Mouse (Mus musculus): Measurements from ENCODE around the gene Prrc2a. TPM values are rescaled to one million over a fixed set of nuclear protein-coding genes. Genes with fewer than 3 reads are reported as not detected.

Gene Prrc2a
- total RNA-seq, 2 experiments from 2014 or later = 102 to 118 TPM

DNA sequence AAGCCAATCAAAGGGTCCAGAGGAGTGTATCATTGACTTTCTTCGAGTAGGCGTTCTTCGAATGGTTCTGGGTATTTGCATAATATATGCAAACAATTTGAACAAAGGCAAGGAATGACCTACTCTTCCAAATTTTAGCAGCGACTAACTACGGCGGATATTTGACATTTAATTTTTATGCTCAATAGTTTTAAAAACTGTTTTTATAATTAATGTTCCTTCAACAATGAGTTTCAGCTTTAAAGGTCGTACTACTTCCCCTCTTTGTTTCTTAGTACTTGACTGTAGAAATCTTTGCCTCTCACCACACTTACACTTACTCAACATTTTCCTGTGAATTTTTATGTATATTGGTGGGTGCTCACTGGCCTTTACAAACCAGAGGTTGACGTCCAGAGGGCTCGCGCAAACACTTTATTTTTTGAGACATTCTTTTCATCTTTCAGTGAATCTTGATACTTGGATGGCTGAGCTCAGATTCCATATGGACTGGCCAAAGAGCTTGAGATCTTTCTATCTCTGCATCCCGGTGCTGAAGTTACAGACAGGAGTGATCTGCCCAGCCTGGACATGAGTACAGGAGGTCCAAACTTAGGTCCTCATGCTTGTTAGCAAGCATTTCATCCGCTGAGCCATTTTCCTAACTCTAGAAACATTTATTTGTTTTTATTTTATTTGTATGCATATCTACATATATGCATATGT is 906 bp upstream of the Prrc2a start:
- intact Hi-C loops (cut with DNase I; ENCODE audit: low total_unique reads) = no loop called here
- DNase-seq = no peak

DNA sequence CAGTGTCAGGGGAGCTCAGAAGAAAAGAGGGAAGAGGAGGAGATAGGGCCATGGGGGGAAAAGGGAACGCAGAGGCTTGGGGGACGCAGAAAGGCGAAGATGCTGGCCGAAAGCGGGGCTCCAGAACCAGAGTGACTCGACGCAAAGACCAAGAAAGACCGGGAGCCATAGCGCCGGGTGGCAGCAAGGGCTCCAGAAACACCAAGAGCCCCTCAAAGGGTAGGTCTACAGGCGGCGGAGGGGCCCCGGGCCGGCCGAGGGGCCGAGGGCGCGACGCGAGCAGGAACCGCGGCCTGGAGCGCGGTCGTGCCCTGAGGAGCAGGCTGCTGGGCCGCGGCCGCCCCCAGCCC is 504 bp downstream of the Prrc2a start:
- intact Hi-C loops (cut with DNase I; ENCODE audit: low total_unique reads) = no loop called here
- DNase-seq = no peak

DNA sequence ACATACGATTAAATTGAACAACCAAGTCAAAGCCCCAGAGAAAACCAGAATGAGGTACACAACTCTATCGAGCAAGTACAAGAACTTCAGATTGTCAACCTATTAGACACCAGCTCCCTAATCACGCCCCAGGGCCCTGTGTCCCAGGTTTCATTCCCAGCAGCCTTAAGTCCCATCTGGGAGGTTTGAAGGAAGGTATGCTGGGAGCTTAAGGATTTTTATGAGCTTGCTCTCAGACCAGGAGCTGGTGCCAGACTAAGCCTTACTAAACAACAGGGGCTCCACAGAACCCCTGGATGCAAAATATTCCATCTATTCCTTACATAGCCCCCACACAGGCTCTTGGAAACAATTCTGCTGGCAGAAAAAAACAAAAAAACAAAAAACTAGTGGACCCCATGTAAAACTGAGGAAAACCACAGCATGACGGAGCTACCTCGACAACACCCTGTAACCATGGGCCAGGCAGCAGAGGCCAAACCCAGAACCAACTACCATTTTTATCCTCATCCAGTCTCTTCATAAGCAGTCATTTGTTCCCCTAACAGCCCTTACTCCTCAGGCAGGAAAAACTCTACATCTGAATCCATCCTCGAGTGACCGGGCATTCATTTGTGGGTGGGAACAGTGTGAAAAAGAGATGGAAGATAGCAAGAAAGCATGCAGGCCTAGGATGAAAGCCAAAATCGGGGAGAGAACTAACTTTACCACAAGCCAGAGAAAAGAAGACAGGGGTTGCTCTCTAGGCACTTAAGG is 1.2 kb downstream of the Prrc2a start:
- intact Hi-C loops (cut with DNase I; ENCODE audit: low total_unique reads) = no loop called here
- DNase-seq = no peak

DNA sequence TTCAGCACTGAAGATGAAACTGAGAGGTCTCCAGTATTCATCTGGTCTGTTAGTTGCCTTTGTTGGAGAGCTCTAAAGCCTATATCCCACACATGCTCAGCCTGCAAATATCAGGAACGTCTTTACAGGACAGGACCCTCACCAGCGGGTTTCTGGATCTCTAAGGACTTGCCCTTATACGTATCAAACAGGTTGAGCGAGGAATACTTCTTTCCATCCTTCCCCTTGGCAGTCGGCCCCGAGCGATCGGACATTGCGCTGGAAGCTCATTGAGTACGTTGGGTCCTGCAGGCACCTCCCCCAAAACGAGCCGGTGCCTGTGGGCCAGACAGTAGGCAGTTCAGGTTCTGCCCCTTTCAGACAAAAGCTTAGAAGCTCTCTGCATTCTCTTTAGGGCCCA is 2.0 kb downstream of the Prrc2a start:
- DNase-seq = no peak
- intact Hi-C loops (cut with DNase I; ENCODE audit: low total_unique reads) = no loop called here

DNA sequence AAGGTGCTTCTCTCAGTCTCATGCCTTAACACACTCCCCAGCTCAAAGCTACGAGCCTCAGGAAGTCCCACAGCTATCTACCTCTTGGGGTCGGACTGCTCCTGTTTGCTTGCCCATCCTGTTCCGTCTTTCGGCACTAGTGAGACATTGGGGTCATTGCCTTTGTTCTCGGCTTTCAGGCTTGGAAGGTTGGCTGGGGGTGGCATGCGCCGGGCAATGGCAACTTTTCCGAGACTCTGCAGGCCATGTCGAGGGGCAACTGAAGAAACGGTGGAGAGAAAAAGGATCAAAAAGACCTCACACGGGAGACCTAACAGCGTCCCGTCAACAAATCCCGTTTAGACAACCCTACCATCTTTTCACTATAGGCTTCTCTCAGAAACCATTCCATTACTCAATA is 2.6 kb downstream of the Prrc2a start:
- intact Hi-C loops (cut with DNase I; ENCODE audit: low total_unique reads) = no loop called here
- no peak for DNase-seq

DNA sequence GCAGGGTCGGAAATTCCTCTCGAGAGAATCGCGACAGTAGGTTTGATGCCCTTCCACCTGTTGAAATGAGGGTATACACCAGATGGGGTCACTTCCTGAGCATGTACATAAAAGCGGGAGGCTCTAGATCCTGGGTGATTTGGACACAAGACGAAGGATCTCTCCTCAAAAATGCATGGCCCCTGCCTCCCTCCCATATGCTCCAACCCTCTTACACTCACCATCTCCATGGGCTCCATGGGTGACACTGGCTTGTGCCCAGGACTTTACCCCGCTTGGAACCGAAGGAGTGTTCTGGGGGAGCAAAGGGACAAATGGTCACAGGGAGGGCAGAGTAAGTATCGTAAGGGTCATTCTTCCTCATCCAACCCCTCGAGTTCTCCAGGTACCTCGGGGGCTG is 3.3 kb downstream of the Prrc2a start:
- intact Hi-C loops (cut with DNase I; ENCODE audit: low total_unique reads) = no loop called here
- no peak for DNase-seq

DNA sequence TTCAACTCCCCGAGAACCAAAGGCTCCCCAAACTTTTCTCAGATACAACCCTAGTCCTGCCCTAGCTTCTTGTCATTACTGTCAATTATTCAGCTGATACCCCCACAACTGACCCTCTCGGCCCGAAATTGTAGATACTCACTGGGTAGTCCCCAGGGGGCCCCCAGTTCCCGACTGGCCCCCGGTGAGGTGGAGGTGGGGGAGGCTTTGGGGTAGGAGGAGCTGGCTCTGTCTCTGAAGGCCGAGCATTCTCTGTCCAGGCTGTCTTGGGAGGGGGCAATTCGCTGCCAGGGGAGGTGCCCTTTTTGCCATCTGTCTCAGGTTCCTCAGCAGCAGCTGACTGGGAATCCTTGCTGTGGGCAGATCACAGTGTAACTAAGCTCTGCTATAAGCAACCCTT is 5.1 kb downstream of the Prrc2a start:
- no peak for DNase-seq
- intact Hi-C loops (cut with DNase I; ENCODE audit: low total_unique reads) = no loop called here

DNA sequence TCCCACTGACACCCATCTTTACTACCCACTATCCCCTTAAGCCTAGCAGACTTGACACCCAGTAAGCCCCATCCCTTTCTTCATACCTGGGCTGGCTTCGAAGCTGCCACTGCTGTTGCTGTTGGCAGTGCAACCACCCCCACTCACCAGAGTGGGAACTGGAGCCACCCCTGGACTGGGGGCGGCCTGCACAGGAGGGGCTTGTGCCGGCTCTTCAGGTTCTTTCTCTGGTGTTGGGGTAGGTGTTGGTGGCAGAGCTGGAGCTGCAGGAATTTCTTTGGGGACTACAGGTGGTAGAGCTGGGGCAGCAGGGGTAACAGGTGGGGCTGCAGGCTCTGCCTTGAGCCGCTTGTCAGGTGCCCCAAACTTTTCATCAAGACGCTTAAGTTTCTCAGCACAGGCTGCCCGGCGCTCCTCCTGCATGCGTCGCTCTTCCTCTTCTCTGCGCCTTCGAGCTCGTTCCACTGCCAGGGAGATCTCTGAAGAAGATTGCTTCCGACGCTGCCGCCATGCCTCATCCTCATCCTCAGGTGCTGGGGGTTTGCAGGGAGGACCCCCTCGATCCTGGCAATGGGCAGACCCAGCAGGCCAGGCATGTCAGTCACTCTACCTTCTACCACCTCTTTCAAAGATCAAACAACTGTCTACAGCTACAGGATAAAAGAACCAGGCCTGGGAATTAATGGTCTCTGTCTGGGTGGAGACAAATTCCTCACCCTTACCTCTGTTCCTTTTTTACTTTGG is 5.7 kb downstream of the Prrc2a start:
- DNase-seq = no peak
- intact Hi-C loops (cut with DNase I; ENCODE audit: low total_unique reads) = no loop called here

DNA sequence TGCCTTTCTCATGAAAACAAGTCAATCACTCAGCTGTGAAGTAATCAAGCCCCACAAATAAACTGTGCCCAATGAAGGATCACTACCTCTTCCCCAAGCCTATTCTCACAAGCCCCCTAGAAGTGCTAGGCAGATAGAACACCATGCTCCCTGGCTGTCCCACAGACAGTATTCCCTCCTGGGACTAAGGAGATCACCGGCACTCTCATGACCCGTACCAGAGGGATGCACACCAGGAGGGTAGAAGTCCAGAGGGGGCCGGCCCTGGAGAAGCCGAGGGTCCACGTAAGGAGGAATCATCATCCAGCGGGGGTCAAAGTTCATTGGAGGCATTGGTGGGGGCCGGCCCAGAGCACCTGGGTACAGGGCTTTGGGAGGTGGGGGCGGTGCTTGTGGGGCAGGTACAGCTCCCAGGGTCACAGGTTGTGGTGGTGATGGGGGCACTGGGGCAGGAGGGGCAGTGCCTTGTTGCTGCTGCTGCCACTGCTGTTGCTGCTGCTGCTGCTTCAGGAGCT is 7.0 kb downstream of the Prrc2a start:
- DNase-seq = no peak
- intact Hi-C loops (cut with DNase I; ENCODE audit: low total_unique reads) = no loop called here

DNA sequence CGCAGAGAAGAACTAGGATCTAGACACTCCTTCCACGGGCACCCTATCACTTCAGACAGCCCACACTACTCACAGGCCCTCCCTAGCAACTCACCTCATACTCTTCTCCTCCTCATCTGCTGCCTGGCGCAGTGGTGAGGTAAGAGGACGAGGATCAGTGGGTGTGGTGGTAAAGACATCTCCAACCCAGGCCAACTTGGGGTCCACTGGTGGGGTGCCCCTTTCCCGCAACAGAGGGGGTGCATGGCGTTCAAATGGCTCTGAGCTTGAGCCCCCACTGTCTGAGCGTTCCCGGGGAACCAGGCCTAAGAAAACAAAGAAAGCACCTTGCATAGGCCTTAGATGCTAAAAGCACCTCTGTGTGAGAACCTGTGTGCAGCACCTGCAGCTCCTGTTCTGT is 7.4 kb downstream of the Prrc2a start:
- no peak for DNase-seq
- intact Hi-C loops (cut with DNase I; ENCODE audit: low total_unique reads) = no loop called here

DNA sequence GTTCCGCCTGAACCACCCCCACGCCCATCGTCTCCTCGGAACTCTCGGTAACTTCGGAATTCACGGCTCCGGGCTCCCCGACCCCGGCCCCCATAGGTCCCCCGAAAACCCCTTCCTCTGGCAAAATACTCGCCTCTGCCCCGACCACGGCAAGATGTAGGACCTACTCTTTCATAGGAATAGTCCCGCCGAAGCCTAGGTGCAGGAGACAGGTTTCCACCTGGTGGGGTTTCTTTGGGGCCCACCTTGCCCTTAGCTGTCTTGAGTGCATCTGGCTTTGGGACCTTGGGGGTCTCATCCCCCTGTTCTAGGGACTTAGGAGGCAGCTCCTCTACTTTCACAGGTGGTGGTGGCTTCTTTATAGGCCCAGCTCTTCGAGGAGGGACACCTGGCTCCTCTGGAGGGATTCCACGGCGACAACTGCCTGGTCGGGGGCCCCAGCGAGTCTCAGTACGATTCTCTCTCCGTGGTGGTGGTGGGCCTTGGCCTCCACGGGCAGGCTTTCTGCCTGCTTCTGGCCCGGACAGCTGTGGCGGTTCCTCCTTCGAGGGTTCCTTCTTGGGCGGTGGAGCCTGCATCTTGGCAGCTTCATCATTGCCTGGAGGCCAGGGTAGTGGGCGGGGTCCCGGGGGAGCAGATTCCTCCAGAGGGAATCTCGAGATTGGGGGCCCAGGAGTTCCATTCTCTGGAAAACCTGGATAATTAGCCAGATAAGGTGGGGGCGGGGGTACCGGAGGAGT is 8.1 kb downstream of the Prrc2a start:
- DNase-seq = no peak
- intact Hi-C loops (cut with DNase I; ENCODE audit: low total_unique reads) = no loop called here

DNA sequence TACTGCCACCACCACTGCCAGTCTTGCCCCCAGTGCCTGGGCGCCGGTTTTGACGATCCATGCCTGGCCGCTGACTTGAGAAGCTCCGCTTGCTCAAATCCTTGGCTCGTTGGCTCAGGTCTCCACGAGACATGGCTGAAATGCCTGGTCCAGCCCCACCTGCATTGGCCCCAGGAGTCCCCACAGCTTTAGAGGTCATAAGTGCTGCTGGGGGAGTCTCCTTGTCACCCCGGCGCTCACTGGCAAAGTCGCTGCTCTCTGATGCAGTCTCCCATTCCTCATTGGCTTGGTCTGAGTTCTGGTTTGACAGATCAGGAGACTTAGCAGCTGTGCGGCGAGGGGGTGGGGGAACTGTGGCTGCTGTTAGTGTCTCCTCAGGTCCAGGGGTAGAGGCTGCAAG is 9.2 kb downstream of the Prrc2a start:
- no peak for DNase-seq
- intact Hi-C loops (cut with DNase I; ENCODE audit: low total_unique reads) = no loop called here

DNA sequence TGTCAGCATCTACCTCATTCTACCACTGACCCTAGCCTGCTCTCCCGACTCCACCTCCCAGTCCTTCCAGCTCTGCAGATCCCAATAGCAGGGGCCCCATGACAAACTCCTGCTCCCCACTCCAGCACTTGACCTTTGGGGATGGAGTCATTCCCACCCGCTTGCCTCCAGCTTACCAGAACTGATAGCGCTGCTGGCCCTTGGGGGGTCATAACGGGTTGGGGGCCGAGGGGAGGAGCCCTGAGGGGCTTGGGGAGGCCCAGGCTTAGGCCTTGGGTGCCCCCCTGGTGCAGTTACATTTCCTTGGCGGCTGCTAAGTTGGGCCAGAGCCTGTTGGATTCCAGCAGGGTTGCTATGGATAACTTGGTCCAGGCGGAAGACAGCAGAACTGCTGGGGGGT is 10.1 kb downstream of the Prrc2a start:
- intact Hi-C loops (cut with DNase I; ENCODE audit: low total_unique reads) = no loop called here
- no peak for DNase-seq

DNA sequence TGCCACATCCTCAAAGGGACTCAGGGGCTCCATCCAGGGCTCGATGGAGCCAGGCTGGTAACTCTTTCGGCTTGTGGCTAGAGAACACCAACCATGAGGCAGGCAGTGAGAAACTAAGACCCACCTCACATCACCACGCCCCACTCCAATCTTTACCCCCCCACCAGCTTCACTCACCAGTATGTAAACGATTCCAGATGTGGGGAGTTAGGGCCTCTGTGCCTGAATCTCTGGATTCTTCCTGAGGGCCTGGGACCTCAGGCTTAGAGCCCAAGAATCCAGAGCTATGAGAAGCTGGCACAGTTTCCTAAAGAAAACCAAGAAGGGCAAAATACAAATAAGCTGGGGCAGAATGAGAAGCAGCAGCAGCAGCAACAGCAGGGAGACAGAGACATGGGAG is 10.8 kb downstream of the Prrc2a start:
- intact Hi-C loops (cut with DNase I; ENCODE audit: low total_unique reads) = no loop called here
- DNase-seq = no peak

DNA sequence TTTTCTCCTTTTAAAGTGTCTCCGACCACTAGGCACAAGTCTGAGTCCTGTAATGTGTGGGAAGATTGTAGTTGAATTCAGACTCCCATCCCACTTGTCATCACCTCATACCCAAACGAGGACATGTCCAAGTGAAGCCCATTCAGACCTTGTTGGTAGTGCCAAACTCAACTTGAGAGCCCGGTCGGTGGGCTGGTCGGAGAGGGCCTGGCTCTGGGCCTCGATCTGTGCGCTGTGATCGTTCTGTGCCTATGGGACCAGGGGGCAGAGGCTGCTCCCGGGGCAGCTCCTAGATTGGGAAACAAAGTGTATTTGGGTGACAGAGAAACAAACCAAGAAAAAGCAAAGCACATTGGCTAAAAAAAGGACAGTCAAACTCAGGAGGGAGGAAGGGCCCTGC is 11.6 kb downstream of the Prrc2a start:
- DNase-seq = no peak
- intact Hi-C loops (cut with DNase I; ENCODE audit: low total_unique reads) = no loop called here

DNA sequence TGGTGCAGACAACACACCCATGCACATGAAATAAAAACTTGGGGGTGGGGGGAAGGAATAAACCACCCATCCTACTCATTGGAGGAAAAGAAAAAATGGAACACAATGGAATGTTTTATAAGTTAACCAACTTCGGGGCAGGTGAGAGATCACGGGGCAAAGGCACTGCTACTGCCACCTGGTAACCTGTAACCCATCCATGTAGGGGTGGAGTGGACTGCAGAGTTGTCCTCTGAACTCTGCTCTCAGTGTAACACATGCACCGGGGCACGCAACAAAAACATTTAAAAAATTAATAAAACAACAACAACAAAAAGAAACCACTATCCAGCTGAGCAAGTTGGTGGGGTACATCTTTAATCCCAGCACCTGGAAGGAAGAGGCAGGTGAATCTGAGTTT is 12.6 kb downstream of the Prrc2a start:
- intact Hi-C loops (cut with DNase I; ENCODE audit: low total_unique reads) = no loop called here
- DNase-seq = no peak

DNA sequence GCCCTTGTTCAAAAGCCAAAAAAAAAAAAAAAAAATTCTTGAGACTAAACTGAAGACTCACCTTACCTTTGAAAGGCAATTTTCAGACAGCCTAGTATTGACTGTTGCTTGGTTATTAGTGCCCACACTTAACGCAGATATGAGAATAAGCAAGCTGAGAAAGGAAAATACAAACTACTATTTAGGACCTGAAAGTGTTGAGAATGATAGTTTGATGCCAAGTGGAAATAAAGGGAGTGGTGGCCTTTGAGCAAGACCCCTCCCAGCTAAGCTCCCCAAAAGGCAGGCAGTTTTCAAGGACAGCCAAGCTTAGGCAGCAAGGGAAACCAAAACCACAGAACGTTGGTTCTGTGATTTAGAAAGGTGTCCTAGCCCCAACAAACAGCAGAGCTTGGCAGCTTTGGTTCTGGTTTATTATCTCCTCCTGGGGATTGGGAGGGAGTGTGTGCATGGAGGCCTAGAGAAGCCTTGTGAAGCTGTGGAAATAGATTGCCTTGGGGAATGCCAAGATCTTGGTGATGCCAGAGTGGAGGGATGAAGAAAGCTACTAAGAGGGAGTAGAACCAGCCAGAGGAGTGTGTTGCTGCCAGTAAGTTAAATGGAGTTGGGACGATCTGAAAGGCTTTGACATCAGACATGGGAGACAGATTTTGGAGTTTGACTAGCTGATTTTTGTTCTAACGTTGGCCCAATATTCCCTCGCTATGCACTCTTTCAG is 16.6 kb downstream of the Prrc2a start:
- DNase-seq = no peak
- intact Hi-C loops (cut with DNase I; ENCODE audit: low total_unique reads) = no loop called here

DNA sequence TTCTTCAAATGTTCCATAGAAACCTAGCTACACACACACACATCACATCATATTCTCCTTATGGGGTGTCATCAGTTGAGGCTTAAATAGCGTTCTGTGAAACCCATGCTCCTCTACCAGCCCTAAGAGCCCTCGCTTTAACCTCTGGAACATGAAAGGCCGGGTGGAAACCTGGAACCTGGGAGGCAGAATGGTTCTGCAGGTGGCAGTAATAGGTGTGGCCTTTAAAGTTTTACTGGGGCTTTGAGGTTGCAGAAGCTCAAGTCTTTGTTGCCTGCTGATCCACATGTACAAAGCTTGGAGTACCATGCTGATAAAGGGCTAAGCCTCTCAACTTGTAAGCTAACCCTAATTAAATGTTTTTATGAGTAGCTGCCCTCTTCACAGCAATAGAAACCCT is 17.3 kb downstream of the Prrc2a start:
- DNase-seq = no peak
- intact Hi-C loops (cut with DNase I; ENCODE audit: low total_unique reads) = no loop called here

DNA sequence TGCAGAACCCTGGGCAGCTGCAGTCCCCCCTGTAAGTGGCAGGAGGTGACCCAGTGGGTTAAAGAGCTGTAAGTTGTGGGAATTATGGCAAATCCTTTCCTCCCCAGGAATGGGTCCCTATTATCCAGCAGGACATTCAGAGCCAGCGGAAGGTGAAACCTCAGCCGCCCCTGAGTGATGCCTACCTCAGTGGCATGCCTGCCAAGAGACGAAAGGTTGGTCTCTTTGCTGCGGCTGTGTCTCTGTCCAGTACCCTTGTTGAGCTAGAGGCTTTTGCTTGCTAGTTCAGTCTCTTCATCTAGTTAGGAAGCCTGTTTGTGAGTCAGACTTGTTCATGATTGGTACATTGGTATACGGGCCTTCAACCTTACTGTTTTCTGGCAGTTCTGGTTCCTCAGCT is 18.6 kb downstream of the Prrc2a start:
- no peak for DNase-seq
- intact Hi-C loops (cut with DNase I; ENCODE audit: low total_unique reads) = no loop called here

Data from gastrocnemius, postnatal 14 days (tissue).